Mouse (Mus musculus): ENCODE results near the gene Clhc1.
"Not testable (repeated sequence)": the region's sequence is repeated elsewhere in the genome, so short reads cannot be mapped to it uniquely, and the experiment has no call there.

Clhc1 gene

DNA sequence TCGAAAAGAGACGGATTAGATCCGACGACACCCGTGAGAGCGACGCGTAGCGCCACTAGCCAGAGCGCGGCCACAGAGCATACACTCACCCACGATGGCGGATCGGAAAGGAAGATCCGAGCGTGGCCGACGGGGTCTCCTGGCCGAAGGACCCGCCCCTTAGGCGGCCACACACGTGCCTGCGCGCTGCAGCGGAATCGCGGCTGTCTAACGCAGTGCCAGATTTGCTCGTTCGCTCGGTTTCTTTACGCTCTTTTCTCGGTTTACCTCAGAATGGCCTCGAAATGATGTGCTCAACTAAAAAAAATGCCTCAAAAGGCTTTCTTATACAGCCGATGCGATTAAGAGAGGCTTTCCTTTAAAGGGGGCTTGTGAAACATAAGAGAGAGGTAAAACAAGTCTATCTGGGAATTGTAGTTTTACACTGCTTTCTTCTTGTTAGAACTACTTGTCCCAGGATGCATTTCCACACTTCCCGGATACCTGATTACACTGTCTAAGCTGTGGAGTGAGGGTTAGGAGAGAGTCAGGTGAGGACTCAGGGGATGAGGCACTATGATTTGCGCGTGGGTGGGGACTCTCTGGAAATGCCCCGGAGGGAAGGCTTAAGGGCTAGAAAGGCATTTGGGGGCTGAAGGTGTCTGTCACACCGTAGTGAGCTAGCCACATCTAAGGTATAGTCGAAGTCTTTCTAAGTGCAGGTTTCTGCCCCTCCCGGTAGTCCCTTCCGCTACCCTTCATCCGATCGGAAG is at the start of gene Clhc1, which contains the start of gene Rps27a:
Gene Clhc1, plus strand, starts transcription at position 199 of the 752 bp plus-strand sequence.
Gene Rps27a, minus strand, starts transcription at position 358 of the 752 bp plus-strand sequence.
- peak; percentile 95 for DNase-seq (ENCODE audit: low spot score in 2 of 2)

DNA sequence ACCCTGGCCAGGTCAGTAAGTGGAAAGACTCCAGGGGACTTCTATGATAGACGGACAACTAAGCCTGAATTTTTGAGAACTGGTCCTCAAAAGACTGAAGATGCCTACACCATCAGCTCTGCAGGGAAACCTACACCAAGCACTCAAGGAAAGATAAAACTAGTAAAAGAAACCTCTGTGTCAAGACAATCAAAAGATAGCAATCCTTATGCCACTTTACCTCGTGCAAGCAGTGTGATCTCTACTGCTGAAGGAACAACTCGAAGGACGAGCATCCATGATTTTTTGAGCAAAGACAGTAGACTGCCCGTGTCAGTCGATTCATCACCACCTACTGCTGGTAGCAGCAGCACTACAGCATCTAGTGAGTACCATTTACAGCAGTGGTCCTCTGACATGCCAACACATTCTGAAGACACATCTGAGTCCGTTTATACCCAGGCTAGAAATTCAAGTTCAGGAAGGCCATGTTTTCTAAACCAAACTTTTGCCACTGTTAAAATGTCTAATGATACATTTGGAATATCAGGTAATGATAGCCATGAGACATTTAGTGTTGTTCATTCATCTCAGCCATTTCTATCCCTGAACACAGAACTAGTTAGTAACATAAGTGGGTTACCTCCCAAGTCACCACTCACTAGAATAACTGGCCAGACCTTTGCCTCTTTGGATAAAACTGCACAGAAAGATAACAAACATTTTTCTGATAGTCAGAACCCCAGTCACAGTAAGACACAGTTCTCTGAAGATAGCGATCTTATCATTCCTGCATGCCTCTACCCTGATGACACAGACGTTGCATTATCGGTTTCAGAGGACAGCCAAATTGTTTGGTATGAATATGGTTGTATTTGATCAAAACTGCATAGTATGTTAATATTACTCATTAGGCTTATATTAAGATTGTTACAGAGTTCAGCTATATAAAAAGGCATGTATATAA is 43.5 kb upstream of the Clhc1 start:
- DNase-seq (ENCODE audit: low spot score in 2 of 2): no peak

DNA sequence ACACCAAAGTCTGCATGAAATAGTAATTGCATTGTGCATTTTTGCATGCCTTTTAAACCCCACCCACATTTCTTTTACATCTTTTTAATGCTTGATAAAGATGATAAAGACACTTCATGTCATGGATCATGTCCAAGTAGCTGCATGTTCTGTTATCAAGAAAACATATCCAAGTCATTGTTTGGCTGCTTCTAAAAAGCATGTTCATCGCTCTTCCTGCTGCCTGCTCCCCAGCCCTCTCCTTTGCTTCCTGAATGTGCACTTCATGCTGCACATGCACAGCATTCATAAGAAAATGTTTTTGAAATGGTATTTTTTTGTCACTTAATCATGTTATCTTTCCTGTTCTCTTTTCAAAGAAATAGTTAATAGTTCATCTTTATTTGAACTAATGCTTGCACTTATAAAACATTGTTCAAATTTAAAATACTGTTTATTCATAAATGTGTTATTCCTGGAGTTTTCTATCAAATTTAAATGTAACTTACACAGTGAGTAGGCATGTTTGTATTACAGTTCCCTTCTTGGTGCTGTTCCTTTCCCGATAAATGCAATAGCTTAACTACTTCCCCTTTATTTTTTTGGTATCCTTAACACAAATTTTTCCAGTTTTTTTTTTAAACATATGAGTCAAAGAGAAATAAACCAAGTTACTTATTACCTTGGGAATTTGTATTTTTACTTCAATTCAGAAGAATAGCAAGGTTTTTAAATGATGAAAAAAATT is 42.7 kb upstream of the Clhc1 start:
- DNase-seq (ENCODE audit: low spot score in 2 of 2): no peak

DNA sequence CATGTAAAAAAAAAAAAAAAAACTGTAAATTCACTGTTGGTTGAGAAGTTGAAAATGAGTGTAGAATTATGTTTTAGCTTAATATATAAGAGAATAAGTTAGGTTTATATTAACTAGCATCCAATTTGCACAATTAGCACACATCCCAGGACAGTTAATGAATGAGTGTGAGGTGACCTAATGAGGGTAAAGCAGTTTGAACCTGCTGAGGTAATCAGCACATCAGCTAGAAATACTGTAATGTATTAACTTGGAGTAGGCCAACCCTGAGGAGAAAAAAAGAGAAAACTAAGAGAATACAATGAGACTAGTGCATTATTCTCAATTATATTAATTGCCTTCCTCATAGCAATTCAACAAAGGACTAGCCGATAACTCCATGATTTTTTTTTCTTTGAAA is 38.3 kb upstream of the Clhc1 start:
- no peak for DNase-seq (ENCODE audit: low spot score in 2 of 2)

DNA sequence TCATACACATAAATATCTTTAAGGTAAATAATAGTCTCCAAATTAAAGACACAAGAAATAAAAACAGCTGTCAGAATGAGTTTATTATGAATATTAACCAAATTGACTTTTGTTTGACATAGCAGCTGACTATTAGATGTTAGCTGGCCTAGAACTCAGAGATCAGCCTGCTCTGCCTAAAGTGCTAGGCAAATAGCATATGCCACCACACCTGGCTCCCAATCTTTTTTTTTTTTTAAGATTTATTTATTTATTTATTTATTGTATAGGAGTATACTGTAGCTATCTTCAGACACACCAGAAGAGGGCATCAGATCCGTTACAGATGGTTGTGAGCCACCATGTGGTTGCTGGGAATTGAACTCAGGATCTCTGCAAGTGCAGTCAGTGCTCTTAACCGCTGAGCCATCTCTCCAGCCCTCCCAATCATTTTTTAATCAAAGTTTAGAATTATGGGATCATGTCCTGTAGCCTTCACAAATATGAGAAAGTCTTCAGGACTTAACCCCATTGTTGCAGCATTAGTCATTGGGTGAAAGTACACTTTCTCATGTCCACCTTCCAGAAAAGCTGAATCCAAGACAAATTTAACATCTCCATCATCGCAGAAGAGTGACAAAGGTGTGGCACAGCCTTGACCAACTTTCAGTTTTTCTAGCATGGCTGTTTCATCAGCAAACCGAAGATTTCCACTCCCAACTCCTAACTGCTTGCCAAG is 34.8 kb upstream of the Clhc1 start:
- no peak for DNase-seq (ENCODE audit: low spot score in 2 of 2)

DNA sequence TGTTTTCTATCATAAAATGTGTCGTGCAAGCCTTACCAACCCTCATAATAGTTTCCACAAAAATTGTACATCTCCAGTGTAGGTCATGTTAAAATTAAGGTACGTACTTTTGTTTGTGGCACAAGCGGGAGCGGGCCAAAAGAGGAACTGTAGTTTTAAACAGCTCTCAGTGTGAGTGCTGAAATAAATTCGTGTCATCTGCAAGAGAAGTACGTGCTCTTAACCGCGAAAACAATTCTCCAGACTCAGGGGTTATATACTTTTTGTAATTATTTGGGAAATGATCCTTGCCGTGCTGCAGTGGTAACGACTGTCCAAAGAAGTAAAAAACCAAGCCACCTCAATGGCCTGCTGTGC is 33.4 kb upstream of the Clhc1 start:
- no peak for DNase-seq (ENCODE audit: low spot score in 2 of 2)

DNA sequence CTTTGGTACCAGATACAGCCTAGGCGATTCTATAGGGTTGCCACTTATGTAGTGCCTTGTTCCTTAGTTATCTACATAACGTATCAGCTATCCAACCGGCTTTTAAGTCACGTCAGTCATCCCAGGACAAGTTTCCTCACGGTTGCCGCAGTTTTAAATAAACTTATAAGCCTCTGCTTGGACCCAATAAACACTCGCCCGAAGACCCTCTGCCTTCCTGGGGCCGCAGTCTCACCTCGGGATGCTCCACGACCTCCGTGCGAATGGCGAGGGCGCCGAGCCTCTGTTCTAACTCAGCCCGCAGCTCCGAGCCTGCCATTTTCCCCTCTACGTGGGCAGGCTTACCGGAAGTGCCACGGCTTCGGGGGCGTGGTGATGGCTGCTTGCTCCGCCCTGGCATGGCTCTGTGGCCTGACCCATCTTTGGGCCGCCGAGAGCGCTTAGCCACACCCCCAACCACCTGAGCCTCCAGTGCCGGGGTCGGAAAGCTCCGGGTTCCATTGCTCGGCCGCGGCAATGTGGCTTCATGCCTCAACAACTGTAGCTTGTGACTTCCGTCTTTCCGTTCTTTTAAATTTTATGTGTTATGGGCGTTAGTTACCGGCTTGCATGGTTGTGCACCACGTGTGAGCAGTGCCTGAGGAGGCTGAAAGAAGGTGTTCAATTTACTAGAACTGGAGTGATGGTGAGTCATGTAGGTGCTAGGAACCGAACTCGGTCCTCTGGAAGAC is 32.9 kb upstream of the Clhc1 start, which contains the start of gene Prorsd1:
Gene Prorsd1, minus strand, starts transcription at position 352 of the 731 bp plus-strand sequence.
- peak; percentile 51 to 66 for DNase-seq (ENCODE audit: low spot score in 2 of 2)

DNA sequence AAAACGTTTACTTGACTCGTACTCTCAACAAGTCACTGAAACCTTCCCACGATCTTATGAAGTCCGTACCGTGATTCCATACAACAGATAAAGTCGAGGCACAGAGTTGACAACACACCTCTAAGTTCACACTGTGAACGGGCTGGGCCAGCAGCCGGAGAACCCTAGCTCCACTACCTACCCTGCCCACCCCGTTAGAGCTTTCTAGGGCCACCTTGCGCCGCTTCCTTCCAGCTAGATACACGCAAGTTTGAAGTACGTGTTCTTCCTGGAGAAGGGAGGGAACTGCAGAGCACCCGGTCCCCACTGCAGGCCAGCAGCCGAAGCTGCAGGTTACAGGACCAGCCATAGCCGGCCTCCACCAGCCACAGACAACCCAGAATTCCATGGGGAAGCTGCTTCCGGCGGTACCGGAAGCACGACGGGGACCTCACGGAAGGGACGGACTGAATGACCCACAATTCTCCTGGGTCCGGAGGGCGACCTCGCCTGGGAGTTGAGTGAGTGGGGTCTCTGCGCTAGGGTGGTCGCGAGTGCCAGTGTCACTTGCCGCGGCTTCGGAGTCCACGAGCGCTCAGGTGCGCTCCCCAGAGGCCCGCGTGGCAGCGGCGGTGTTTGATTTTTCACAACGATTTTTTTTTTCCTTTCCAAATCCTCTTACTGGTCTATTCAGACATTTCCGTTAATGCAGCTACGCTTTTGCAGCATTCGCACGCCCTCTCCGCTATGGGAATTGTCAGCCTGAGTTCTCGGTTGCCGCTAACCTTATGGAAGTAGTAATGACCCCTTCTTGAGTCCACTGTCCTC is 21.6 kb upstream of the Clhc1 start, which contains the start of gene Mtif2:
Gene Mtif2, plus strand, starts transcription at position 421 of the 807 bp plus-strand sequence.
- DNase-seq (ENCODE audit: low spot score in 2 of 2): peak; percentile 81 to 82

DNA sequence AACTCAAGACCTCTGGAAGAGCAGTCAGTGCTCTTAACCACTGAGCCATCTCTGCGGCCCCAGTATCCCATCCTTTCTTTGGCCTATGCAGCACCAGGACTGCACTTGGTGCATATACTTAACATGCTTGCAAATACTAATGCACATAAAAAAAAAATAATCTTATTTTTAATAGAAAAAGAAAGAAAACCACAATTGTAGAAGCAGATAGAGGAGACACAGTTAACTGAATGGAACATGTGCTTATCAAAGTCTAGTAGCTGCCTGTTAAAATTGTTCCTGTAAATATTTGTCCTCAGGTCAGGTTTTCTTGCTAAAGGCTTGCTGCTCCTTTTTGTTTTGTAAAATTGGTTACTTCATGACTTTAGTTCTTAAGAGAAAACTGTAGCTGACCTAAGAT is 9.5 kb upstream of the Clhc1 start:
- DNase-seq (ENCODE audit: low spot score in 2 of 2): no peak

DNA sequence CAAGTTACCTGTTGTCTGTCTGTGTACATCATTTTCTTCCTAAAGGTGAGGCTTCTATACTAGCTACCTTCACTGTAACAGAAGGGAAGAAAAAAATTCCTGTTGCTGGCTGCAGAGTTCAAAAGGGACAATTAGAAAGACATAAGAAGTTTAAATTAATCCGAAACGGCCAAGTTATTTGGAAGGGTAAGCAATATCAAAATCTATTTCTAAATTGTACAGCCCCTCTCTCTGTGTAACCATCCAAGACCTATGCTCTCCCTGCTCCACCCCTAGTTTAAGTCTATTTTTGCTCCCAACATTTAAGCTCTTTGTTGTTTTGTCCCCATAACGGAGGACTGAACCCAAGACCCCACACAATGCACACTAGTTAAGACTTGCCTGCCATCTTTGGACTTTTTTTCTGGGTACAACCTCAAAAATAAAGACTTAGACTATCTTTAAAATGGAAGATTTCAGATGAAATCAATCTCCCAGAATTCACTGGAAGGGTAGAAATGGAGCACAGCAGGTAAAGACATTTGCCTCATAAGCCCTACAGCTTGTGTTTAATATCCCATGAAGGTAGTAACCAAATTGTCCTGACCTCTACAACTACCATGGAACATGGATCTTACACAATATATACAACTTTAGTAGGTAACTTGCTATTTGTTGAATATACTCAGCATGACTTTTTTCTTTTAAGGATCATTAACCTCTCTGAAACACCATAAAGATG is 3.4 kb upstream of the Clhc1 start:
- no peak for DNase-seq (ENCODE audit: low spot score in 2 of 2)

DNA sequence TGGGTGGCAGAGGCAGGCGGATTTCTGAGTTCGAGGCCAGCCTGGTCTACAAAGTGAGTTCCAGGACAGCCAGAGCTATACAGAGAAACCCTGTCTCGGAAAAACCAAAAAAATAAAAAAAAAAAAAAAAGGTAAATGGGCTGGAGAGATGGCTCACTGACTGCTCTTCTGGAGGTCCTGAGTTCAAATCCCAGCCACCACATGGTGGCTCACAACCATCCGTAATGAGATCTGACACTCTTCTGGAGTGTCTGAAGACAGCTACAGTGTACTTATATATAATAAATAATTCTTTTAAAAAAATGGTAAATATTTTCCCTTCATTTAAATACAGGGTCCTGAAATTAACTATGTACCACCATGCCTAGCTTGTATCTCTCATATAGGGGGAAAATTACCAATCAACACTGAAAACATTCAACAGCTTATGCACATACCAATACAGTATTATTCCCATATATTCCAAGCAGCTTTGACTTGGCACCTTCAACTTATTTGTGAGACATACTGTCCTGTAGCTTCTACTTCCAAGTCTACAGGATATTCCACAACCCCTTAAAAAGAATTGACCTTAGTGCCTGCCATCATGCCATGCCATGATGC is 2.5 kb upstream of the Clhc1 start:
- DNase-seq (ENCODE audit: low spot score in 2 of 2): not testable (repeated sequence)

DNA sequence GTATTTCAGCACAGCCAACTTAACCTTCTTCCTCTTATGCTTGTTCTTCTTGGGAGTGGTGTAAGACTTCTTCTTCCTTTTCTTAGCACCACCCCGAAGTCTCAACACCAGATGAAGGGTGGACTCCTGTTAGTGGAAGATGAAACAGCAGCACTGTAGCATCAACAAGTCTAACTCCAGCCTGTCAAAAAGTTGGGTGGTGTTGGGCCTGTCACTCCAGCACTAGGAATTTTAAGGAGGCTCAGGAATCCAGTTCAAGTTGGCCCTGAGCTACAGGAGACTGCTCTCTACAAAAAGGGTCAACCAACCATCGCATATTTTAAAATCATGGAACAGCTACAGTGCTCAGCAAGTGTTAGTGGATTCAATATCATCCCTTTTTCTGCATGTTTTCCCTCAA is 1.5 kb upstream of the Clhc1 start:
- not testable (repeated sequence) for DNase-seq (ENCODE audit: low spot score in 2 of 2)

DNA sequence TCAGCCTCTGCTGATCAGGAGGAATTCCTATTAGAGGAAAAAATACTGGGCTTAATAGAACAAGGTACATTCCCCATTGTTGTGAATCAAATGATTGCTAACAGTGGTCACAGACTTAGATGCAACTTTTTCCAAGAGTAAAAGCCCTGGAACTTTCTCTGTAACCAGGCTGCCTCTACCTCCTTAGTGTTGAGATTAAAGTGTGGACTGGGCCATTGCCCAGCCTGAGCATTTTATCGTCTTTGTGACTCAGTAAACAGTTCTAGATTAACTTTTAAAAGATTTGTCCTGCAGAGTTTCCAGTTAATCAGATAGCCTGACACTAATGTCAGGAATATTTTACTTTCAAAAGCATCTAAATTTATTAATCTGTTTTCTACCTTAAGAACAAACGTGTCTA is 988 bp upstream of the Clhc1 start:
- DNase-seq (ENCODE audit: low spot score in 2 of 2): no peak

DNA sequence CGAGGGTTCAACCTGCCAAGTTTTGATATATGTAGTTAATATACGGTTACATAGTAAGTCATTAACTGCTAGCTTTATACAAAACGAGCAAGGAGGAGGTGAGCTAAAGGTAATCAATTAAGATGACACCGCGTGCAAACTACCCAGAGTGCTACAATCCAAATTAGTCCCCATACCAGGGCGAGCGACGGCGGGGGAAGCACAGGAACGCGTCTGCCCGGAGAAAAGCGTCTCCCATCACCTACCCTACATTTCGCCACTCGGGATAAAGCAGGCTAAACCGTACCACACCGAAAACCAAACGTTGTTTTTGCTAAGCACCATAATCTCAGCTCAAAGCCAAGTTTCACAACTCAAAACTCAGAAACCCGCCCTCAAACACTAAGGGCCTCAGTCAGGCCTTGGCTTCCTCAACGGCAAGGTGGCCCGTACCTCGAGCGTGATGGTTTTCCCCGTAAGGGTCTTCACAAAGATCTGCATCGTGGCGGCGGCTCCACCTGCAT is 450 bp upstream of the Clhc1 start:
- DNase-seq (ENCODE audit: low spot score in 2 of 2): no peak

DNA sequence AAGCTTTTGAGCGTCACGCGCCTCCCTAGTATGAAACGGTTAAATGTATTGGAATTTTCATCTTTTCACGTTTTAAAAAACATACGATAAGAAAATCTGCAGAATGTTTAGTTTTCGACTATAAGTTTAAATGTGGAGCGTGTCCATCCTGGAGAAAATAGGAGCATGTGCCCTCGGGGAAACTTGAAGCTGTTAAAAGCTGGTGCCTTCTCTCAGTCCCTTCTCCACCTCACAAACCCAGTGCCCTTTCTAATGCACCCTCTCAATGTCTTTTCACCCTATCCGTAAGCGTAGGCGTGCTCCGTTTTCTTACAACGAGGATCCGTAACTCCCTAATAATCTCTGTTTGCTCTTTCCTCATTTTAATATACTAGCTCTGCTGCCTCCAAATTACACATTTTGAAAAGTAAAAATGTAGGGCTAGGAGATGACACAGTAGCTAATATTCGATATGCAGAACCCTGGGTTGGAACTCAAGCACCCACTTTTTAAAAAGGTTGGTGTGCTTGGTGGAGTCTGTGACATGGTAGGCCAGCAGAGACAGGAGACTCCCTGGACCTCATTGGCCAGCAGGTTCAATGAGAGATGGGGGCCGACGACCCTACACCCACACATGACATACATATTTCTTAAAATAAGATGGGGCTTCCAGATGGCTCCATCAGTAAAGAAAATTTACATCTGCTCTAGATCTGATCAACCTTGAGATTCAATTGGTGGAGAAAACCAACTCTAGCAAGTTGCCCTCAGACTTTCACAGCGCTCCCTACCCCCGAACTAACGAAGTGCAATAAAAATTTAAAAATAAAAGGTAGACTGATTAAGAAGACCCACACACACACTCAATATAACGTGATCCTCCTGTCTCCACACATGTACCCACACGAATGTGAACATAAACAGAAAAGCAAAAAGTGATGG is 1.0 kb downstream of the Clhc1 start:
- no peak for DNase-seq (ENCODE audit: low spot score in 2 of 2)

DNA sequence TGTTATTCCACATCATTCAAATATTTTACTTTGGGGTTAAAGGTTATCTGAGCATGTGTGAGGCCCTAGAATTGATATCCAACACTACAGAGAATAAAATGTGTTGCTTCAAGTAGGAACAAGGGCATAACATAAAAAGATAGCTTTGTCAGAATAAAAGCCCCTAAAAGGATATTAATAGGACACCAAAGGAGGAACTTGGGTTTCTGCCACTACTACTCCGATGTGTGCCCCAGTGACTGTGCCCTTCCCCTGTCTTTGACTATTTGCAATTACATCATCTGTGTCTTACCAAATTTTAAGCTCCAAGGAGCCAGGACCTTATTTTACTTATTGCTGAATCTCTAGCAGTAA is 1.7 kb downstream of the Clhc1 start:
- DNase-seq (ENCODE audit: low spot score in 2 of 2): no peak

DNA sequence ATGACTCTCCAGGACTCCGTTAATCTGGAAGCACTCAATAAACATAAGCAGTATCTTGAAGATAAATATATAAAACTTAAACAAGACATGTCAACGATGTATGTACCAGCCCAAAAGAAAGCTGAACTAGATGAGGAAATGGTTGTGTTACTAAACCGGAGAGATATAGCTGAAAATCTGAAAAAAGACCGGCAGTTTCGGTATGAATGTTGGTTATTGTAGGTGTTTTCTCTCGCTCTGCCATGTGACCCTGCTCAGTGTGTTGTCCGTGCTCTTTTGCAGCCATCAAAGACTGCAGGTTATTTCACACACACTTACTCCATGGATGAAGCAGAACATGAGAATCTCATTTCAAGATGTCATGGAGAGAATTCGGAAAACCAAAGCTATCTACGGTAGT is 12.7 kb downstream of the Clhc1 start:
- no peak for DNase-seq (ENCODE audit: low spot score in 2 of 2)

Measured in frontal cortex, postnatal 36 days (tissue).